Mouse (Mus musculus) megakaryocyte, embryonic 14.5 days (primary cell): ENCODE data around the gene Nacc1.

Experiments used
- FLI1 ChIP-seq: IDR thresholded peaks from 2 replicates; pipeline ENCODE4 v1.6.1; 2012; ENCODE audit warnings: low read length, inconsistent platforms, mixed read lengths
- GATA1 ChIP-seq: IDR thresholded peaks from 3 replicates; pipeline ENCODE4 v1.6.1; 2012; ENCODE audit warnings: mixed read lengths, low read length, inconsistent platforms, borderline replicate concordance

GRCm38 (mm10) chr8:84631813-84632212, 55.8 kb downstream of the Nacc1 start:
- TF ChIP-seq GATA1 (no peak), FLI1 (no peak)
